Mouse (Mus musculus): ENCODE data around the gene Ntf5.

GRCm38 (mm10) chr7:45407836-45408235, 5.7 kb upstream of the Ntf5 start:
- no peak for TF ChIP-seq CTCF (IDR thresholded peaks at IDR 0.05; ENCODE audit: low read depth)
- TF ChIP-seq EP300 (IDR thresholded peaks at IDR 0.05; ENCODE audit: low read depth), result no peak

Data from liver, embryonic 14.5 days (tissue).